Mouse (Mus musculus): ENCODE results near the gene Zg16.

GRCm38 (mm10) chr7:127011051-127011450 is 76.1 kb downstream of the Zg16 start:
- TF ChIP-seq CTCF (IDR thresholded peaks at IDR 0.05; ENCODE audit: insufficient read depth, low read depth, low read length), result no peak
- no peak for TF ChIP-seq POLR2A (IDR thresholded peaks at IDR 0.05; ENCODE audit: insufficient read depth, low read depth, low read length)

Data from olfactory bulb, adult 2 months (tissue).